Mouse (Mus musculus) ES-Bruce4 (cell line): ENCODE data around the gene Ntan1. TPM values are rescaled to one million over a fixed set of nuclear protein-coding genes. Genes with fewer than 3 reads are reported as not detected.
"Not testable (repeated sequence)": the region's sequence is repeated elsewhere in the genome, so short reads cannot be mapped to it uniquely, and the experiment has no call there.

Experiments used
- H3K27ac ChIP-seq: 2 replicates; pipeline ENCODE4 v1.5.1; 2012; ENCODE audit warnings: low read length, inconsistent platforms; ENCODE audit not compliant: insufficient read depth
- H3K27me3 ChIP-seq: 2 replicates; pipeline ENCODE4 v1.6.1; 2012; ENCODE audit warnings: mild to moderate bottlenecking, low read length, inconsistent platforms; ENCODE audit not compliant: control insufficient read depth, poor library complexity, insufficient read depth, severe bottlenecking
- H3K36me3 ChIP-seq: 2 replicates; pipeline ENCODE4 v1.6.1; 2012; ENCODE audit warnings: inconsistent platforms, mild to moderate bottlenecking, low read length, moderate library complexity; ENCODE audit not compliant: control insufficient read depth, poor library complexity, insufficient read depth, severe bottlenecking
- H3K4me1 ChIP-seq: one replicate; pipeline ENCODE4 v1.8.1; 2011; ENCODE audit warnings: low read length; ENCODE audit not compliant: control insufficient read depth, insufficient read depth
- H3K4me3 ChIP-seq: 2 replicates; pipeline ENCODE4 v1.5.1; 2011; ENCODE audit warnings: low read depth, mild to moderate bottlenecking, low read length
- H3K9ac ChIP-seq: 2 replicates; pipeline ENCODE4 v1.6.1; 2012; ENCODE audit warnings: low read depth, mild to moderate bottlenecking, inconsistent platforms; ENCODE audit not compliant: poor library complexity, severe bottlenecking
- H3K9me3 ChIP-seq: replicated peaks from 2 replicates; pipeline ENCODE4 v1.6.1; 2012; ENCODE audit warnings: mild to moderate bottlenecking, low read length, inconsistent platforms; ENCODE audit not compliant: control insufficient read depth, poor library complexity, insufficient read depth, severe bottlenecking
- CTCF ChIP-seq: IDR thresholded peaks from one replicate; pipeline ENCODE4 v1.8.1; 2011; ENCODE audit warnings: low read depth, low read length
- EP300 ChIP-seq: IDR thresholded peaks from 2 replicates; pipeline ENCODE4 v1.6.1; 2011; ENCODE audit warnings: low read depth, low read length; ENCODE audit not compliant: insufficient read depth
- POLR2A ChIP-seq: IDR thresholded peaks from one replicate; pipeline ENCODE4 v1.8.1; 2011; ENCODE audit warnings: low read length; ENCODE audit not compliant: insufficient read depth
- polyA plus RNA-seq: library from polyadenylated mRNA; stranded (reverse); fragments of >200 nt; gene quantifications from 2 replicates; pipeline ENCODE4 v1.2.4, GENCODE M21; 2011; ENCODE audit warnings: low read depth; ENCODE audit not compliant: missing spikeins, insufficient read depth, insufficient read length

Gene Ntan1
- 57.6 and 61.3 TPM in 2 replicates for polyA plus RNA-seq

- TF ChIP-seq EP300 (peak; percentile 53; the same call in 1 of the 2 replicates), POLR2A (peak; percentile 12), CTCF (no peak)
- H3K27ac ChIP-seq = no peak within 1 kb of the TSS
- peak within 1 kb of the TSS; percentile 83 for H3K4me3 ChIP-seq
- H3K36me3 ChIP-seq = peaks cover 9% of the 10 kb centered on the region
- no peaks in the 10 kb centered on the region for H3K4me1 ChIP-seq
- H3K9ac ChIP-seq = peak within 1 kb of the TSS; percentile 70
- H3K27me3 ChIP-seq = no peaks in the 10 kb centered on the region
- H3K9me3 ChIP-seq = no peaks in the 10 kb centered on the region
These were observed at the start of gene Ntan1 for GRCm38 (mm10) chr16:13818560-13819393. TSS of gene Ntan1 (plus strand) at chr16:13818845.

GRCm38 (mm10) chr16:13771603-13772002 is 47.0 kb upstream of the Ntan1 start:
- H3K9ac ChIP-seq = peak overlapping the region; percentile 78
- H3K27me3 ChIP-seq, H3K36me3 ChIP-seq, H3K9me3 ChIP-seq, H3K4me3 ChIP-seq, H3K4me1 ChIP-seq: not testable (repeated sequence)
- peak; percentile 64; the same call in 1 of the 2 replicates for TF ChIP-seq EP300
- peak overlapping the region; percentile 90 for H3K27ac ChIP-seq

GRCm38 (mm10) chr16:13772051-13772450 is 46.6 kb upstream of the Ntan1 start:
- H3K27ac ChIP-seq = peak overlapping the region; percentile 87
- H3K9ac ChIP-seq = not testable (repeated sequence)

GRCm38 (mm10) chr16:13774011-13774410 is 44.6 kb upstream of the Ntan1 start:
- H3K36me3 ChIP-seq, H3K27ac ChIP-seq, H3K4me1 ChIP-seq, H3K27me3 ChIP-seq, H3K4me3 ChIP-seq, H3K9ac ChIP-seq: not testable (repeated sequence)
- H3K9me3 ChIP-seq = peaks cover 13% of the 10 kb centered on the region

More at GRCm38 (mm10) chr16:13772051-13772450, 46.6 kb upstream of the Ntan1 start:
- H3K4me1 ChIP-seq, H3K36me3 ChIP-seq, H3K9me3 ChIP-seq, H3K27me3 ChIP-seq, H3K4me3 ChIP-seq: not testable (repeated sequence)

- not testable (repeated sequence) for H3K36me3 ChIP-seq, H3K4me3 ChIP-seq, H3K27me3 ChIP-seq, H3K9ac ChIP-seq, H3K4me1 ChIP-seq, H3K27ac ChIP-seq
- H3K9me3 ChIP-seq = peaks cover 20% of the 10 kb centered on the region
These were observed 44.0 kb upstream of the Ntan1 start for GRCm38 (mm10) chr16:13774651-13775050.

- Histone ChIP-seq H3K27ac (peak within 1 kb of the TSS; percentile 84), H3K9ac (peak within 1 kb of the TSS; percentile 92), H3K27me3 (no peaks in the 10 kb centered on the region), H3K9me3 (peaks cover 21% of the 10 kb centered on the region), H3K36me3 (peaks cover 36% of the 10 kb centered on the region), H3K4me1 (no peaks in the 10 kb centered on the region), H3K4me3 (peak within 1 kb of the TSS; percentile 85)
- TF ChIP-seq POLR2A (peak; percentile 89), CTCF (no peak), EP300 (0 out of 2 replicates have a peak, but pooled peaks have one; percentile 22)
These were observed 38.1 kb upstream of the Ntan1 start, which contains the start of gene Rrn3 for GRCm38 (mm10) chr16:13780353-13781036. TSS of gene Rrn3 (plus strand) at chr16:13780708.
